Mouse (Mus musculus) heart, embryonic 16.5 days (tissue): ENCODE results near the gene Syngr1. TPM values are rescaled to one million over a fixed set of nuclear protein-coding genes. Genes with fewer than 3 reads are reported as not detected.

Experiments
- microRNA-seq: library from miRNA; unstranded; fragments of <30 nt; microRNA quantifications from one replicate; pipeline ENCODE4, GENCODE M21; 2017
- polyA plus RNA-seq: library from polyadenylated mRNA; unstranded; fragments of >200 nt; fragmentation: Nextera tagmentation; extraction: Ambion mirVana; gene quantifications from 2 replicates; pipeline ENCODE4 v1.2.1, GENCODE M21; 2015

Gene Syngr1
- polyA plus RNA-seq, 1 experiment from 2014 or later, result 61.2 TPM

Small RNA genes lying within 50 kb of the gene (microRNA-seq; reads per million reads assigned to microRNA genes)
- gene Snord43, result 27.7 reads per million, percentile 38 among the genes with 10 or more reads in this experiment

Other genes with a start within 250 kb of the Syngr1 start
- gene Apobec3, start 199.7 kb upstream of the Syngr1 start, polyA plus RNA-seq, result 25.1 and 40.7 TPM in 2 replicates
- 1.4 and 1.7 TPM in 2 replicates for gene Cbx7, start 120.2 kb upstream of the Syngr1 start, polyA plus RNA-seq
- gene Pdgfb, start 76.4 kb upstream of the Syngr1 start, polyA plus RNA-seq, result 3.2 and 4.6 TPM in 2 replicates
- 606 and 610 TPM in 2 replicates for gene Rpl3, start 534 bp downstream of the Syngr1 start, polyA plus RNA-seq
- gene Tab1, start 41.8 kb downstream of the Syngr1 start, polyA plus RNA-seq, result 29.9 and 33.4 TPM in 2 replicates
- gene Mgat3, start 82.4 kb downstream of the Syngr1 start, polyA plus RNA-seq, result 1.3 and 1.5 TPM in 2 replicates
- gene Mief1, start 142.7 kb downstream of the Syngr1 start, polyA plus RNA-seq, result 26.1 and 30.0 TPM in 2 replicates
- 3.4 TPM in 1 of 2 replicates, not detected in the other for gene AC140267.1, start 144.5 kb downstream of the Syngr1 start, polyA plus RNA-seq
- gene Atf4, start 163.8 kb downstream of the Syngr1 start, polyA plus RNA-seq, result 81.8 and 84.6 TPM in 2 replicates
- gene Rps19bp1, start 173.0 kb downstream of the Syngr1 start, polyA plus RNA-seq, result 35.3 and 35.7 TPM in 2 replicates
- 0.02 TPM in 1 of 2 replicates, not detected in the other for gene Cacna1i, start 195.9 kb downstream of the Syngr1 start, polyA plus RNA-seq